Mouse (Mus musculus) ES-E14 (cell line): ENCODE results near the gene Rtn4.

ENCODE experiments used
- CHD2 ChIP-seq: IDR thresholded peaks from 2 replicates; pipeline ENCODE4 v1.6.1; 2014; ENCODE audit warnings: mild to moderate bottlenecking, low read depth, low read length, inconsistent platforms
- HCFC1 ChIP-seq: IDR thresholded peaks from 2 replicates; pipeline ENCODE4 v1.6.1; 2012; ENCODE audit warnings: low read length, inconsistent platforms, borderline replicate concordance; ENCODE audit not compliant: insufficient read depth
- MAFK ChIP-seq: IDR thresholded peaks from 2 replicates; pipeline ENCODE4 v1.6.1; 2014; ENCODE audit warnings: mild to moderate bottlenecking, low read depth, low read length, inconsistent platforms; ENCODE audit not compliant: insufficient read depth
- ZC3H11A ChIP-seq: IDR thresholded peaks from 2 replicates; pipeline ENCODE4 v1.6.1; 2012; ENCODE audit warnings: low read depth, mild to moderate bottlenecking, inconsistent platforms, low read length, borderline replicate concordance
- ZNF384 ChIP-seq: IDR thresholded peaks from 2 replicates; pipeline ENCODE4 v1.6.1; 2012; ENCODE audit warnings: low read depth, low read length, inconsistent platforms

GRCm38 (mm10) chr11:29715499-29715898 lies 22.8 kb downstream of the Rtn4 start:
- TF ChIP-seq HCFC1 = no peak
- TF ChIP-seq ZC3H11A = no peak
- TF ChIP-seq CHD2 = no peak
- no peak for TF ChIP-seq ZNF384
- TF ChIP-seq MAFK = no peak
